Mouse (Mus musculus) heart, embryonic 15.5 days (tissue): Measurements from ENCODE around the gene St3gal2. TPM values are rescaled to one million over a fixed set of nuclear protein-coding genes. Genes with fewer than 3 reads are reported as not detected.
"Not testable (repeated sequence)": the region's sequence is repeated elsewhere in the genome, so short reads cannot be mapped to it uniquely, and the experiment has no call there.

ENCODE experiments used
- ATAC-seq: fragments of 200-750 bp; cut with Nextera tagmentation; replicated peaks from 2 replicates; pipeline ENCODE4 v1.8.0; 2017; ENCODE audit warnings: low read depth, moderate TSS enrichment; ENCODE audit not compliant: insufficient number of reproducible peaks, insufficient read depth, low FRiP score
- H3K27ac ChIP-seq: fragments of 300-500 bp; sonication (generic); 2 replicates; pipeline ENCODE4 v1.5.1; 2015; ENCODE audit warnings: mild to moderate bottlenecking, inconsistent platforms
- H3K27me3 ChIP-seq: fragments of 300-500 bp; sonication (generic); 2 replicates; pipeline ENCODE4 v1.6.1; 2015; ENCODE audit warnings: inconsistent platforms
- H3K36me3 ChIP-seq: fragments of 300-500 bp; sonication (generic); 2 replicates; pipeline ENCODE4 v1.6.1; 2015; ENCODE audit warnings: mild to moderate bottlenecking, inconsistent platforms
- H3K4me1 ChIP-seq: fragments of 300-500 bp; sonication (generic); replicated peaks from 2 replicates; pipeline ENCODE4 v1.6.1; 2015; ENCODE audit warnings: inconsistent platforms
- H3K4me2 ChIP-seq: fragments of 300-500 bp; sonication (generic); 2 replicates; pipeline ENCODE4 v1.6.1; 2015; ENCODE audit warnings: inconsistent platforms, mild to moderate bottlenecking, moderate library complexity
- H3K4me3 ChIP-seq: fragments of 300-500 bp; sonication (generic); 2 replicates; pipeline ENCODE4 v1.5.1; 2015; ENCODE audit warnings: mild to moderate bottlenecking, inconsistent platforms
- H3K9ac ChIP-seq: fragments of 300-500 bp; sonication (generic); 2 replicates; pipeline ENCODE4 v1.6.1; 2015; ENCODE audit warnings: mild to moderate bottlenecking, inconsistent platforms
- H3K9me3 ChIP-seq: fragments of 300-500 bp; sonication (generic); replicated peaks from 2 replicates; pipeline ENCODE4 v1.6.1; 2016; ENCODE audit warnings: inconsistent platforms
- WGBS: fragments of 180-500 bp; shearing (Covaris S2); methylation state at CpG from one replicate; pipeline ENCODE4 v1.1.7; 2015; ENCODE audit warnings: mixed read lengths; 5-methylcytosine and 5-hydroxymethylcytosine counted together
- microRNA-seq: library from miRNA; unstranded; fragments of <30 nt; microRNA quantifications from one replicate; pipeline ENCODE4, GENCODE M21; 2016
- polyA plus RNA-seq: library from polyadenylated mRNA; unstranded; fragments of >200 nt; fragmentation: Nextera tagmentation; extraction: Ambion mirVana; gene quantifications from 2 replicates; pipeline ENCODE4 v1.2.1, GENCODE M21; 2015

The St3gal2 gene
- polyA plus RNA-seq, 1 experiment from 2014 or later, result 15.2 TPM

DNA sequence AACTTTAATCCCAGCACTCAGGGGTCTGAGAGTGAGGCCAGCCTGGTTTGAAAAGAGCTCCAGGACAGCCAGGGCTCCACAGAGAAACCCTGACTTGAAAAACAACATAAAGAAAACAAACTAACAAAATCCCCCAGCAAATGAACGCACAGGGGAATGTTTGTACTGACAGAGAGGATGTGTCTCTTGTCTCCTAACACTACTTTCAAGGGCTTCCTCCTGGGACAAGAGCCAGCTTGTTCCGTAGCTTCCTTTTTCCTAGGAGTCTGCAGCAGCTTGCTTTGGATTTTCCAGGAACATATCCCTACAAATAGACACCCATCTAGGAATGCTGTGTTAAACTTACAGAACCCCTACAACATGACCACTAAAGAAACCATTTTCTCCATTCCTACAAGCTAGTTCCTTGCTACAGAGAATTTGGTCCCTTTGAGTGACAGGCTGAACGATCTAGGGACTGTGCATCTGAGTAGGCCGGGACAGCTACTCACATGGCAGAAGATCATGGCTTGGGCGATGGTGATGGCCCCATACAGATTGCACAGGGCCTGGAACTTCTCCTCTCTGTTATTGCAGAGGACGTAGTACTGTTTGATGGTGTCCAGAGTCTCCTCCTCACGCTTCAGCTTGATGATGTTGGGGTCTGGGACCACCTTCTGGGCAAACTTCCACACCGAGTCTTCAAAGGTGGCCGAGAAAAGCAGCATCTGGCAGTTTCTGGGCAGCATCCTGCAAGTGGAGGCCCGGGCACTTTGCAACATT lies 90.7 kb downstream of the St3gal2 start:
- H3K4me1 ChIP-seq, H3K9me3 ChIP-seq, H3K27ac ChIP-seq, H3K27me3 ChIP-seq, ATAC-seq, H3K4me3 ChIP-seq, H3K9ac ChIP-seq, H3K4me2 ChIP-seq: not testable (repeated sequence)
- WGBS, result 84% methylated on average over 7 of the region's 10 CpGs
- peaks cover 31% of the 10 kb centered on the region for H3K36me3 ChIP-seq

Small RNA genes lying within 50 kb of the gene (microRNA-seq; reads per million reads assigned to microRNA genes)
- gene Mir3473d, result 1.7 reads per million

Other genes starting within 250 kb of the St3gal2 start
- 10.1 and 15.7 TPM in 2 replicates for gene Mtss1l, start 198.4 kb upstream of the St3gal2 start, polyA plus RNA-seq
- gene Il34, start 114.0 kb upstream of the St3gal2 start, polyA plus RNA-seq, result 0.94 and 1.6 TPM in 2 replicates
- gene Cog4, start 73.3 kb upstream of the St3gal2 start, polyA plus RNA-seq, result 53.9 and 60.1 TPM in 2 replicates
- gene Sf3b3, start 73.1 kb upstream of the St3gal2 start, polyA plus RNA-seq, result 65.1 and 85.4 TPM in 2 replicates
- gene Fuk, start 17.4 kb upstream of the St3gal2 start, polyA plus RNA-seq, result 4.8 and 7.1 TPM in 2 replicates
- gene Ddx19a, start 77.9 kb downstream of the St3gal2 start, polyA plus RNA-seq, result 8.6 and 12.5 TPM in 2 replicates
- 3.3 and 4.1 TPM in 2 replicates for gene Ddx19b, start 111.8 kb downstream of the St3gal2 start, polyA plus RNA-seq
- 28.5 and 37.9 TPM in 2 replicates for gene Aars, start 113.2 kb downstream of the St3gal2 start, polyA plus RNA-seq
- gene Exosc6, start 136.4 kb downstream of the St3gal2 start, polyA plus RNA-seq, result 4.1 and 11.9 TPM in 2 replicates
- not detected in 2 replicates for gene Clec18a, start 172.5 kb downstream of the St3gal2 start, polyA plus RNA-seq
- gene Pdpr, start 174.7 kb downstream of the St3gal2 start, polyA plus RNA-seq, result 10.2 and 11.9 TPM in 2 replicates